Comparison of ENCODE assay signal across 8 mouse cellular contexts in the genomic region with DNA sequence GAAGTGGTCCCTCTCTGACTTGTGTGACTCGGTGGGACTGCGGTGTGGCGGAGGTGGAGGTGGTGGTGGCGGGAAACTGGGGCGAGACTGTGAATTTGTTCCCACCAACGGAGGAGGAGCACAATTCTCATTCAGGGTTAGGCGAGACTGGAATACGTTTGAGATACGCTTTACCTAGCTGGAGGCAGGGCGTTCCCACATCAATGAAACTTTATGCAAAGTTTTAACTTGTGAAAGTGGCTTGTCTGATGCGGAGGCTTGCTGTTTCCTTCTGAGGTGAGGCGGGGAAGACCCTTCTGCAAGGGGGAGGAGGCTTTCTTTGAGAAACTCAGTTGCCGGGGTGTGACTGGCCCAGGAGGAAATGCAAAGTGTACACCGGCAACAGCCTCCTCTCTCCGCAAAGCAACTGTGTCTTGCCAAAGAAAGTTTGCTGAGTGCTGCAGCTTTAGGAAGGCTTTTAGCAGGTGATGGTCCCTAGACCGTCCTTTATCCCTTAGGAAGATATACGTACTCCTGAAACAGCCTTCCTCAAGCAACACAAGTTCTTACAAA. TPM values are rescaled to one million over a fixed set of nuclear protein-coding genes. Genes with fewer than 3 reads are reported as not detected.
DNase-seq lines count a peak whose midpoint lies in the region; ATAC-seq and TF ChIP-seq lines count a peak whose summit lies in the region.

No protein-coding gene starts in this region.

- H3K4me2 ChIP-seq in heart, embryonic 11.5 days: peak overlapping the region; percentile 82
- H3K4me2 ChIP-seq in intestine, embryonic 14.5 days (ENCODE audit: low read length): peak overlapping the region; percentile 96
- H3K4me2 ChIP-seq in midbrain, embryonic 11.5 days: peak overlapping the region; percentile 94

- H3K9me3 ChIP-seq in heart, embryonic 11.5 days (replicated peaks; ENCODE audit: control insufficient read depth, low read length): no peaks in the 10 kb centered on the region
- H3K9me3 ChIP-seq in ES-Bruce4 (replicated peaks; ENCODE audit: control insufficient read depth, insufficient read depth, low read length, poor library complexity, severe bottlenecking): no peaks in the 10 kb centered on the region
- H3K9me3 ChIP-seq in intestine, embryonic 14.5 days (ENCODE audit: control insufficient read depth, low read length): no peaks in the 10 kb centered on the region
- no peaks in the 10 kb centered on the region for H3K9me3 ChIP-seq in midbrain, embryonic 11.5 days (ENCODE audit: control insufficient read depth, low read length)

- no peaks in the 10 kb centered on the region for H3K36me3 ChIP-seq in heart, embryonic 11.5 days (ENCODE audit: control insufficient read depth, insufficient read depth, low read length)
- no peaks in the 10 kb centered on the region for H3K36me3 ChIP-seq in ES-Bruce4 (ENCODE audit: control insufficient read depth, insufficient read depth, low read length, poor library complexity, severe bottlenecking)
- H3K36me3 ChIP-seq in intestine, embryonic 14.5 days (ENCODE audit: control insufficient read depth, insufficient read depth, low read length): no peaks in the 10 kb centered on the region
- no peaks in the 10 kb centered on the region for H3K36me3 ChIP-seq in midbrain, embryonic 11.5 days (ENCODE audit: control insufficient read depth, insufficient read depth, low read length)

- 0 out of 2 replicates have a peak overlapping the region, but pooled peaks have one; percentile 35 for H3K27ac ChIP-seq in heart, embryonic 11.5 days (ENCODE audit: low read depth, low read length)
- peak overlapping the region; percentile 78 for H3K27ac ChIP-seq in ES-Bruce4 (ENCODE audit: insufficient read depth, low read length)
- H3K27ac ChIP-seq in embryonic fibroblast, embryonic 13.5 days (ENCODE audit: insufficient read depth, low read length): 0 out of 2 replicates have a peak overlapping the region, but pooled peaks have one; percentile 1
- peak overlapping the region; percentile 76 for H3K27ac ChIP-seq in intestine, embryonic 14.5 days (ENCODE audit: low read depth)
- H3K27ac ChIP-seq in midbrain, embryonic 11.5 days (ENCODE audit: low read depth, low read length): no peak overlapping the region

- no peak for DNase-seq in heart, adult 9 months (ENCODE audit: low spot score in 2 of 2)
- DNase-seq in intestine, embryonic 14.5 days (ENCODE audit: low spot score): no peak
- no peak for DNase-seq in midbrain, embryonic 11.5 days (ENCODE audit: low spot score, missing footprints)
- DNase-seq in thymus, postnatal 0 days (ENCODE audit: low spot score): peak; percentile 86
- no peak for DNase-seq in right cerebral cortex, adult 2 months (ENCODE audit: low spot score in 2 of 2)

- TF ChIP-seq CTCF in ES-Bruce4 (IDR thresholded peaks at IDR 0.05; ENCODE audit: low read depth, low read length): no peak
- no peak for TF ChIP-seq CTCF in embryonic fibroblast, embryonic 13.5 days (IDR thresholded peaks at IDR 0.05; ENCODE audit: borderline replicate concordance, insufficient read depth, low read length)

- H3K4me1 ChIP-seq in heart, embryonic 11.5 days (ENCODE audit: control insufficient read depth, insufficient read depth, low read length): no peaks in the 10 kb centered on the region
- peaks cover 6% of the 10 kb centered on the region for H3K4me1 ChIP-seq in ES-Bruce4 (ENCODE audit: control insufficient read depth, insufficient read depth, low read length)
- H3K4me1 ChIP-seq in embryonic fibroblast, embryonic 13.5 days (ENCODE audit: control insufficient read depth, insufficient read depth, low read length): no peaks in the 10 kb centered on the region; the same call in 1 of the 2 replicates
- peaks cover 2% of the 10 kb centered on the region; the same call in 1 of the 2 replicates for H3K4me1 ChIP-seq in intestine, embryonic 14.5 days (replicated peaks; ENCODE audit: control insufficient read depth, insufficient read depth, low read length)
- 0 out of 2 replicates have a peak, but pooled peaks cover 2% of the 10 kb centered on the region for H3K4me1 ChIP-seq in midbrain, embryonic 11.5 days (ENCODE audit: control insufficient read depth, insufficient read depth, low read length)

- peak overlapping the region; percentile 79 for H3K4me3 ChIP-seq in heart, embryonic 11.5 days (ENCODE audit: low read depth, low read length)
- H3K4me3 ChIP-seq in ES-Bruce4 (ENCODE audit: low read depth, low read length): peak overlapping the region; percentile 80
- H3K4me3 ChIP-seq in embryonic fibroblast, embryonic 13.5 days (ENCODE audit: insufficient read depth, low read length): peak overlapping the region; percentile 69
- H3K4me3 ChIP-seq in intestine, embryonic 14.5 days (ENCODE audit: low read depth, low read length): peak overlapping the region; percentile 75
- H3K4me3 ChIP-seq in midbrain, embryonic 11.5 days (ENCODE audit: low read depth, low read length): peak overlapping the region; percentile 75

- ATAC-seq in heart, embryonic 11.5 days (replicated peaks; ENCODE audit: insufficient number of reproducible peaks, low FRiP score, low TSS enrichment): peak; percentile 11
- peak; percentile 7; the same call in 1 of the 2 replicates for ATAC-seq in intestine, embryonic 14.5 days (replicated peaks; ENCODE audit: low FRiP score, low TSS enrichment, low read depth)
- peak; percentile 9; the same call in 1 of the 2 replicates for ATAC-seq in midbrain, embryonic 11.5 days (ENCODE audit: low FRiP score)

- TF ChIP-seq EP300 in ES-Bruce4 (IDR thresholded peaks at IDR 0.05; ENCODE audit: insufficient read depth, low read depth, low read length): 0 out of 2 replicates have a peak, but pooled peaks have one; percentile 10

- H3K27me3 ChIP-seq in heart, embryonic 11.5 days (ENCODE audit: control insufficient read depth, insufficient read depth, low read length): no peaks in the 10 kb centered on the region
- H3K27me3 ChIP-seq in ES-Bruce4 (ENCODE audit: control insufficient read depth, insufficient read depth, low read length, poor library complexity, severe bottlenecking): no peaks in the 10 kb centered on the region
- H3K27me3 ChIP-seq in intestine, embryonic 14.5 days (replicated peaks; ENCODE audit: control insufficient read depth, insufficient read depth, low read length): no peaks in the 10 kb centered on the region
- H3K27me3 ChIP-seq in midbrain, embryonic 11.5 days (ENCODE audit: control insufficient read depth, insufficient read depth, low read length): peaks cover 5% of the 10 kb centered on the region; the same call in 1 of the 2 replicates

- H3K9ac ChIP-seq in heart, embryonic 11.5 days (ENCODE audit: low read depth, low read length): peak overlapping the region; percentile 95
- peak overlapping the region; percentile 78 for H3K9ac ChIP-seq in ES-Bruce4 (ENCODE audit: low read depth, poor library complexity, severe bottlenecking)
- H3K9ac ChIP-seq in intestine, embryonic 14.5 days (ENCODE audit: low read length): peak overlapping the region; percentile 78
- H3K9ac ChIP-seq in midbrain, embryonic 11.5 days (ENCODE audit: low read length): peak overlapping the region; percentile 86

- 3% methylated on average over 17 of the region's 17 CpGs for WGBS in heart, embryonic 11.5 days (ENCODE audit: insufficient replicate concordance)
- WGBS in intestine, embryonic 14.5 days: 4% methylated on average over 17 of the region's 17 CpGs
- 3% methylated on average over 17 of the region's 17 CpGs for WGBS in midbrain, embryonic 11.5 days

- no peak for TF ChIP-seq POLR2A in ES-Bruce4 (IDR thresholded peaks at IDR 0.05; ENCODE audit: insufficient read depth, low read length)
- no peak for TF ChIP-seq POLR2A in embryonic fibroblast, embryonic 13.5 days (IDR thresholded peaks at IDR 0.05; ENCODE audit: low read depth, low read length)

RNA-seq across cellular contexts. Expression of gene Gpd2, which starts 1.3 kb away (rescaled TPM):
- polyA plus RNA-seq in heart, embryonic 11.5 days (2014; fragmentation: Nextera tagmentation; extraction: Ambion mirVana): 16.9 and 17.3 TPM in 2 replicates
- 39.2 and 40.0 TPM in 2 replicates for polyA plus RNA-seq in ES-Bruce4 (2011; ENCODE audit: insufficient read depth, insufficient read length, low read depth, missing spikeins)
- polyA plus RNA-seq in embryonic fibroblast, embryonic 13.5 days (2011; ENCODE audit: insufficient read length, low read depth, missing spikeins): 27.3 and 29.2 TPM in 2 replicates
- 21.8 and 24.7 TPM in 2 replicates for polyA plus RNA-seq in intestine, embryonic 14.5 days (2014; fragmentation: Nextera tagmentation; extraction: Ambion mirVana)
- 14.6 and 15.8 TPM in 2 replicates for polyA plus RNA-seq in midbrain, embryonic 11.5 days (2014; fragmentation: Nextera tagmentation; extraction: Ambion mirVana)
- polyA plus RNA-seq in thymus, postnatal 0 days (2015; fragmentation: Nextera tagmentation; extraction: Ambion mirVana): 24.2 and 24.5 TPM in 2 replicates
